ENCODE assay signal across 15 mouse cellular contexts in genomic region chr10:20181680-20182399, GRCm38 (mm10). TPM values are rescaled to one million over a fixed set of nuclear protein-coding genes. Genes with fewer than 3 reads are reported as not detected.
DNase-seq lines count a peak whose midpoint lies in the region; ATAC-seq lines count a peak whose summit lies in the region.
"Had no signal": no experiment of that assay in that cellular context is flagged by ENCODE, and none has a peak within 500 bp of the region (broad histone marks: within the 10 kb centered on the region; RNA-seq: fewer than 3 reads in every experiment).

No protein-coding gene starts in this region.

- no peaks in the 10 kb centered on the region for H3K27me3 ChIP-seq in midbrain, embryonic 15.5 days (replicated peaks)
- H3K27me3 ChIP-seq in midbrain, embryonic 13.5 days = no peaks in the 10 kb centered on the region
- H3K27me3 ChIP-seq in limb, embryonic 10.5 days (ENCODE audit: low read depth, poor library complexity, severe bottlenecking) = no peaks in the 10 kb centered on the region

- no peak overlapping the region for H3K4me2 ChIP-seq in midbrain, embryonic 15.5 days
- no peak overlapping the region for H3K4me2 ChIP-seq in midbrain, embryonic 13.5 days (replicated peaks)
- H3K4me2 ChIP-seq: limb, embryonic 15.5 days had no signal

- peaks cover 5% of the 10 kb centered on the region for H3K4me1 ChIP-seq in midbrain, embryonic 15.5 days
- H3K4me1 ChIP-seq in midbrain, embryonic 13.5 days (replicated peaks) = peaks cover 15% of the 10 kb centered on the region; the same call in 1 of the 2 replicates
- peaks cover 44% of the 10 kb centered on the region for H3K4me1 ChIP-seq in limb, embryonic 10.5 days

- WGBS in midbrain, embryonic 15.5 days = 47% methylated on average over 11 of the region's 11 CpGs
- WGBS in midbrain, embryonic 13.5 days = 53% methylated on average over 11 of the region's 11 CpGs
- 55% methylated on average over 11 of the region's 11 CpGs for WGBS in limb, embryonic 10.5 days

- ATAC-seq in midbrain, embryonic 15.5 days (replicated peaks) = 0 out of 2 replicates have a peak, but pooled peaks have one; percentile 34
- ATAC-seq in midbrain, embryonic 13.5 days = no peak; the same call in 1 of the 2 replicates

- no peak overlapping the region for H3K9ac ChIP-seq in midbrain, embryonic 15.5 days
- no peak overlapping the region for H3K9ac ChIP-seq in midbrain, embryonic 13.5 days (replicated peaks)
- H3K9ac ChIP-seq: limb, embryonic 15.5 days had no signal

- H3K27ac ChIP-seq in midbrain, embryonic 15.5 days = no peak overlapping the region
- H3K27ac ChIP-seq in midbrain, embryonic 13.5 days = no peak overlapping the region
- H3K27ac ChIP-seq in limb, embryonic 10.5 days = peak overlapping the region; percentile 66; the same call in 1 of the 2 replicates
- H3K27ac ChIP-seq: limb, embryonic 15.5 days had no signal

- DNase-seq in embryo, embryonic 11 days = peak; percentile 16
- DNase-seq in embryo, embryonic 9.5 days (ENCODE audit: extremely low spot score) = no peak
- peak; percentile 46 for DNase-seq in kidney, adult 18-20 months
- no peak for DNase-seq in kidney, adult 11 months
- no peak for DNase-seq in limb, embryonic 10.5 days (ENCODE audit: low spot score)
- DNase-seq in right cerebral cortex, adult 18-20 months = no peak
- DNase-seq: cerebellum, adult 11 months; gastrocnemius, postnatal 36 days; heart, postnatal 36 days; layer of hippocampus, postnatal 36 days; lung, adult 2 months; thymus, adult 2 months had no signal

- no peak overlapping the region for H3K4me3 ChIP-seq in midbrain, embryonic 15.5 days
- H3K4me3 ChIP-seq in midbrain, embryonic 13.5 days (replicated peaks) = no peak overlapping the region
- no peak overlapping the region for H3K4me3 ChIP-seq in limb, embryonic 10.5 days
- H3K4me3 ChIP-seq: limb, embryonic 15.5 days had no signal

- no peaks in the 10 kb centered on the region for H3K36me3 ChIP-seq in midbrain, embryonic 15.5 days (replicated peaks)
- no peaks in the 10 kb centered on the region for H3K36me3 ChIP-seq in midbrain, embryonic 13.5 days
- no peaks in the 10 kb centered on the region for H3K36me3 ChIP-seq in limb, embryonic 10.5 days
- H3K36me3 ChIP-seq: limb, embryonic 15.5 days had no signal

- no peaks in the 10 kb centered on the region for H3K9me3 ChIP-seq in midbrain, embryonic 15.5 days
- H3K9me3 ChIP-seq in midbrain, embryonic 13.5 days = no peaks in the 10 kb centered on the region
- H3K9me3 ChIP-seq in limb, embryonic 10.5 days (replicated peaks) = no peaks in the 10 kb centered on the region
- H3K9me3 ChIP-seq: limb, embryonic 15.5 days had no signal

RNA-seq across cellular contexts. Expression of gene Map7, which starts 33.6 kb away (rescaled TPM):
- 6.6 and 7.7 TPM in 2 replicates for polyA plus RNA-seq in midbrain, embryonic 15.5 days (2015; fragmentation: Nextera tagmentation; extraction: Ambion mirVana)
- polyA plus RNA-seq in midbrain, embryonic 13.5 days (2015; fragmentation: Nextera tagmentation; extraction: Ambion mirVana) = 5.1 and 5.8 TPM in 2 replicates
- polyA plus RNA-seq in limb, embryonic 10.5 days (2016; fragmentation: Nextera tagmentation; extraction: Ambion mirVana) = 1.4 and 3.3 TPM in 2 replicates

Comparison
In these comparisons a context has a peak if more than half of its experiments do, and no peak if none do; other contexts are left out.
1. DNase-seq: peak in embryo, embryonic 11 days (single experiment) and kidney, adult 18-20 months (single experiment); none in embryo, embryonic 9.5 days (single experiment), kidney, adult 11 months (single experiment), limb, embryonic 10.5 days (single experiment) and right cerebral cortex, adult 18-20 months (single experiment).